ENCODE assay signal across 15 mouse cellular contexts in genomic region chr4:101449344-101449743, GRCm38 (mm10).
"Had no signal": no experiment of that assay in that cellular context is flagged by ENCODE, and none has a peak within 500 bp of the region (broad histone marks: within the 10 kb centered on the region; RNA-seq: fewer than 3 reads in every experiment).

No protein-coding gene starts in this region.

- H3K9ac ChIP-seq: intestine, embryonic 15.5 days; limb, embryonic 13.5 days; liver, embryonic 12.5 days; liver, embryonic 15.5 days had no signal

- H3K27ac ChIP-seq: intestine, embryonic 15.5 days; limb, embryonic 10.5 days; limb, embryonic 13.5 days; liver, embryonic 12.5 days; liver, embryonic 15.5 days had no signal

- H3K4me1 ChIP-seq: intestine, embryonic 15.5 days; limb, embryonic 13.5 days; liver, embryonic 15.5 days had no signal

- ATAC-seq: intestine, embryonic 15.5 days; liver, embryonic 12.5 days had no signal

- H3K4me2 ChIP-seq: intestine, embryonic 15.5 days; limb, embryonic 13.5 days; liver, embryonic 12.5 days; liver, embryonic 15.5 days; midbrain, embryonic 11.5 days had no signal

- DNase-seq: kidney, adult 18-20 months; kidney, postnatal 14 days; kidney, postnatal 4 days; layer of hippocampus, postnatal 36 days; liver; midbrain, embryonic 14.5 days; thymus, adult 18-20 months; thymus, postnatal 36 days had no signal

- H3K27me3 ChIP-seq: intestine, embryonic 15.5 days; limb, embryonic 13.5 days; liver, embryonic 12.5 days; liver, embryonic 15.5 days; megakaryocyte, embryonic 14.5 days had no signal

- H3K9me3 ChIP-seq: intestine, embryonic 15.5 days; limb, embryonic 10.5 days; limb, embryonic 13.5 days; liver, embryonic 15.5 days; megakaryocyte, embryonic 14.5 days had no signal

- H3K4me3 ChIP-seq: intestine, embryonic 15.5 days; limb, embryonic 10.5 days; limb, embryonic 13.5 days; liver, embryonic 12.5 days; liver, embryonic 15.5 days; megakaryocyte, embryonic 14.5 days had no signal

- H3K36me3 ChIP-seq: intestine, embryonic 15.5 days; liver, embryonic 15.5 days had no signal
